Mouse (Mus musculus) C2C12 (cell line): Measurements from ENCODE around the gene Cds1. TPM values are rescaled to one million over a fixed set of nuclear protein-coding genes. Genes with fewer than 3 reads are reported as not detected.
A peak's percentile ranks its signal among the peaks of the same experiment; 100 is the strongest.

ENCODE experiments used
- H3K27me3 ChIP-seq: one replicate; pipeline ENCODE4 v1.6.1; 2011; ENCODE audit not compliant: control insufficient read depth, insufficient read depth, insufficient read length
- H3K36me3 ChIP-seq: one replicate; pipeline ENCODE4 v1.6.1; 2011; ENCODE audit not compliant: control insufficient read depth, insufficient read depth
- H3K4me3 ChIP-seq: one replicate; pipeline ENCODE4 v1.5.1; 2011; ENCODE audit warnings: mild to moderate bottlenecking, control low read depth; ENCODE audit not compliant: poor library complexity, insufficient read depth, severe bottlenecking
- H3K79me2 ChIP-seq: one replicate; pipeline ENCODE4 v1.6.1; 2011; ENCODE audit not compliant: control insufficient read depth, insufficient read depth
- H3K79me3 ChIP-seq: one replicate; pipeline ENCODE4 v1.6.1; 2011; ENCODE audit warnings: low read depth, control low read depth
- H3ac ChIP-seq: one replicate; pipeline ENCODE3; 2011; ENCODE audit warnings: low read depth; ENCODE audit not compliant: control insufficient read depth, insufficient read length
- CEBPB ChIP-seq: IDR thresholded peaks from one replicate; pipeline ENCODE4 v1.6.1; 2011; ENCODE audit warnings: low read depth, mild to moderate bottlenecking, control low read depth, moderate library complexity
- CTCF ChIP-seq: IDR thresholded peaks from one replicate; pipeline ENCODE4 v1.5.1; 2011; ENCODE audit not compliant: control insufficient read depth, insufficient read depth, insufficient read length
- FOSL1 ChIP-seq: IDR thresholded peaks from one replicate; pipeline ENCODE4 v1.8.0; 2011; ENCODE audit warnings: mild to moderate bottlenecking, low read length; ENCODE audit not compliant: poor library complexity, insufficient read depth, severe bottlenecking
- MAX ChIP-seq: IDR thresholded peaks from one replicate; pipeline ENCODE4 v1.6.1; 2011; ENCODE audit warnings: mild to moderate bottlenecking, control low read depth
- MYOD1 ChIP-seq: IDR thresholded peaks from one replicate; pipeline ENCODE4 v1.6.1; 2011; ENCODE audit warnings: low read depth; ENCODE audit not compliant: control insufficient read depth, insufficient read length
- MYOG ChIP-seq: IDR thresholded peaks from one replicate; pipeline ENCODE4 v1.6.1; 2011; ENCODE audit not compliant: control insufficient read depth, insufficient read length; ENCODE audit errors: extremely low read depth
- USF1 ChIP-seq: IDR thresholded peaks from one replicate; pipeline ENCODE4 v1.6.1; 2011; ENCODE audit warnings: low read depth, mild to moderate bottlenecking, control low read depth, moderate library complexity
- polyA plus RNA-seq: library from polyadenylated mRNA; unstranded; fragments of >200 nt; fragmentation: generic; extraction: Trizol; gene quantifications from one replicate; pipeline ENCODE4 v1.2.1, GENCODE M21; 2012; ENCODE audit warnings: missing spikeins

The Cds1 gene
- polyA plus RNA-seq, 1 experiment, result not detected

DNA sequence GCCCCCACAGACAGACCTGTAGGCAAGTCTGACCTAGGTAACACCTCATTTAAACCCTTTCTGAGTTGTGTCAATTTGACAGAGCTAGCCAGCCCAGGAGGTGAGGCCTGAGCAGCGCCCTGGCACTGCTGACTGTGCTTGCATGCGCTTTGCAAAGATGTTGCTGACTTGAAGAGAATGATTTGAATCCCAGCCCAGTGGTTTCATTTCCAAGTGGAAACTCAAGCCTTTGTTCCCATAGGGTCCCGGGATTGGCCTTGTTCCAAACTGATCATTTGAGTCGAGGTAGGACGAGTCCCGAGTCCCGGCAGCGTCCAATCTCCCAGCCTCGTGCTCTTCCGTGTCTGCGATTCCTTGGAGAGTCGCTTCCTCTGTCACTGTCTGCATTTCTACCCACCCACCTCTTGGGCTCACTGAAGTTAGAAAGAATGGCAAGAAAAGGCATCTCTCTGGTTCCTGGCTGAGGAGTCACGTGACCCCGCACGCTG, 14.5 kb downstream of the Cds1 start:
- H3K27me3 ChIP-seq, result peaks cover 5% of the 10 kb centered on the region
- no peaks in the 10 kb centered on the region for H3K36me3 ChIP-seq
- no peak overlapping the region for H3ac ChIP-seq
- TF ChIP-seq USF1, result peak; percentile 20
- TF ChIP-seq CTCF, result no peak
- H3K79me2 ChIP-seq, result no peaks in the 10 kb centered on the region
- H3K4me3 ChIP-seq, result no peak overlapping the region
- H3K79me3 ChIP-seq, result no peaks in the 10 kb centered on the region

- no peaks in the 10 kb centered on the region for H3K79me3 ChIP-seq
- peaks cover 2% of the 10 kb centered on the region for H3K27me3 ChIP-seq
- H3ac ChIP-seq, result no peak overlapping the region
- H3K4me3 ChIP-seq, result no peak overlapping the region
- no peaks in the 10 kb centered on the region for H3K36me3 ChIP-seq
- H3K79me2 ChIP-seq, result no peaks in the 10 kb centered on the region
- TF ChIP-seq USF1, result no peak
Measured at GRCm38 (mm10) chr5:101780918-101781317, 16.0 kb downstream of the Cds1 start.

- TF ChIP-seq USF1 (no peak), MYOG (no peak), CTCF (no peak), CEBPB (no peak), MAX (no peak), MYOD1 (no peak), FOSL1 (no peak)
- Histone ChIP-seq H3K36me3 (no peaks in the 10 kb centered on the region), H3ac (no peak overlapping the region), H3K79me2 (no peaks in the 10 kb centered on the region), H3K79me3 (no peaks in the 10 kb centered on the region), H3K4me3 (no peak overlapping the region), H3K27me3 (peaks cover 7% of the 10 kb centered on the region)
Measured at GRCm38 (mm10) chr5:101784328-101784727, 19.4 kb downstream of the Cds1 start.

- no peaks in the 10 kb centered on the region for H3K79me3 ChIP-seq
- H3ac ChIP-seq, result no peak overlapping the region
- H3K4me3 ChIP-seq, result no peak overlapping the region
- H3K36me3 ChIP-seq, result no peaks in the 10 kb centered on the region
- TF ChIP-seq MYOG (no peak), CTCF (no peak)
- H3K79me2 ChIP-seq, result no peaks in the 10 kb centered on the region
- H3K27me3 ChIP-seq, result peaks cover 7% of the 10 kb centered on the region
Measured at GRCm38 (mm10) chr5:101784787-101785186, 19.9 kb downstream of the Cds1 start.

GRCm38 (mm10) chr5:101785921-101786614, 21.1 kb downstream of the Cds1 start:
- Histone ChIP-seq H3K27me3 (peaks cover 14% of the 10 kb centered on the region), H3K79me2 (no peaks in the 10 kb centered on the region), H3ac (no peak overlapping the region), H3K36me3 (no peaks in the 10 kb centered on the region), H3K79me3 (no peaks in the 10 kb centered on the region), H3K4me3 (no peak overlapping the region)
- TF ChIP-seq FOSL1 (no peak), MYOG (no peak), MAX (no peak), CEBPB (no peak), CTCF (no peak), MYOD1 (no peak)

- no peak for TF ChIP-seq CTCF
- no peak for TF ChIP-seq MYOD1
- no peak for TF ChIP-seq MAX
- no peak for TF ChIP-seq MYOG
- TF ChIP-seq CEBPB, result no peak
- TF ChIP-seq USF1, result no peak
- no peak for TF ChIP-seq FOSL1
- peaks cover 39% of the 10 kb centered on the region for H3K27me3 ChIP-seq
- H3K79me2 ChIP-seq, result no peaks in the 10 kb centered on the region
- no peaks in the 10 kb centered on the region for H3K36me3 ChIP-seq
- no peak overlapping the region for H3K4me3 ChIP-seq
- no peaks in the 10 kb centered on the region for H3K79me3 ChIP-seq
- H3ac ChIP-seq, result no peak overlapping the region
Measured at GRCm38 (mm10) chr5:101789770-101790169, 24.8 kb downstream of the Cds1 start.

DNA sequence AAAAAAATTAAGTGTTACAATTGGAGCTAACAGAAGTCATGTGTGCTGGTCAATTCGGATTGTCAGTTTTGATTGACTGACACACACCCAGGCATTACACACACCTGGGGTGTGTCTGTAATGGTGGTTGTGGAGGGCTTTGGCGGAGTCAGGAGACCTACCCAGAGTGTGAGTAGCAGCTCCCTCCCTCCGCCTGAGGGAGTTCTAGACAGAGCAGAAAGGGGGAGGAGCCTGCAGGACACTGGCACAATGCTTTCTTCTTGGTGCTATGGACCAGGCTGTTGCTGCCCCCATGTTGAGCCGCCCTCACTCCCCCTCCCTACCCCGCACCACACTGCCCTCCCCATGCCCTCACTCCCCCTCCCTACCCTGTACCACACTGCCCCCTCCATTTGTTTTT, 25.6 kb downstream of the Cds1 start:
- H3K4me3 ChIP-seq, result no peak overlapping the region
- H3K79me3 ChIP-seq, result no peaks in the 10 kb centered on the region
- H3K79me2 ChIP-seq, result no peaks in the 10 kb centered on the region
- no peaks in the 10 kb centered on the region for H3K36me3 ChIP-seq
- peaks cover 39% of the 10 kb centered on the region for H3K27me3 ChIP-seq
- no peak overlapping the region for H3ac ChIP-seq
- TF ChIP-seq MYOG (no peak), MAX (no peak), MYOD1 (no peak), CTCF (no peak), FOSL1 (no peak), CEBPB (no peak), USF1 (no peak)
